Mouse (Mus musculus): Measurements from ENCODE around the gene Mvd. TPM values are rescaled to one million over a fixed set of nuclear protein-coding genes. Genes with fewer than 3 reads are reported as not detected.

Mvd gene
- total RNA-seq, 2 experiments from 2014 or later = 3.9 to 5.0 TPM

GRCm38 (mm10) chr8:122457171-122457570 lies 13.9 kb upstream of the Mvd start:
- no peak for DNase-seq

DNA sequence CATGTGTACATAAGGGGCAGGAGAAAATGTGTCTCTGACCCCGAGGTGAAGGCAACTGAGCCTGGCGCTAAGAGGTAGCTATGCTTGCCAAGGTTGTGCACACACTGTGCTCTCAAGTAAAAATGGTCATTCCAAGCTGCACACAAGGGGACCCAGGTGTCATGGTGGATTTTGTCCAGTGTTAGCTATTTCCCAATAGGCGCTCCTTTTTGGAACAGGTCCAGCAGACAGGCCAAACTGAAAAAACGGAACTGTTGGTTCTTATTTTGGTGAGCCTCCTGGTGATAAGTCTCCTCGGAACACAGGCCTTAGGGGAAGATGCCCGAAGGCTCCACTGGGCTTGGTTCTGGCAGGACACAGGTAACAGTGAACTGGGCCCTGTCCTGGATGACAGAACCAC lies 11.2 kb upstream of the Mvd start:
- DNase-seq = no peak

GRCm38 (mm10) chr8:122452154-122452553 lies 8.9 kb upstream of the Mvd start:
- DNase-seq = peak; percentile 49 to 76

DNA sequence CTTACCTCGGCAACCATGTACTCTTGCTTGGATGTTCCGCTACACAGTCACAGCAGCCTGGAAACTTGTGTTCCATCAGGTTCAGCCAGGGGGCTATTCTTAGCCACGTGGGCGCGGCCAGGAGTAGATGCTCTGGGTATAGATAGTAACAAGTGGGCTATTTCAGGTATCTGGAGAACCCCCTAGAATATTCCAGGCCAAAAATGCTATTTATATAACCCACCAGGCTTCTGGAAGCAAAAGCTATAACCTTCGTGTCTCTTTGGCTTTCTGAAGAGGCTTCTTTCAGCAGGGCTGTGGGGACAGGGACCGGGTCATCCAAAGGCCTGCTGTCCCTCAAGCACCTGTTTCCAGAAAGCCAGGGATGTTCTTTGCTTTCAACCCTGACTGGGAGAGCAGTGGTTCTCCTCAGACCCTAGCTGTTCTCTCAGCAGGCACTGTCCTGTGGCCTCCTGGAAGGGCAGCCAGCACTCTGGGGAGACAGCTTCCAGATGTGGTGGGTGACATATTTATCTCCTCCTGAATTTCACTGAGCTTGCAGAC lies 8.0 kb upstream of the Mvd start:
- DNase-seq = peak; percentile 72 to 84

GRCm38 (mm10) chr8:122445203-122445602 lies 2.0 kb upstream of the Mvd start:
- DNase-seq = no peak

DNA sequence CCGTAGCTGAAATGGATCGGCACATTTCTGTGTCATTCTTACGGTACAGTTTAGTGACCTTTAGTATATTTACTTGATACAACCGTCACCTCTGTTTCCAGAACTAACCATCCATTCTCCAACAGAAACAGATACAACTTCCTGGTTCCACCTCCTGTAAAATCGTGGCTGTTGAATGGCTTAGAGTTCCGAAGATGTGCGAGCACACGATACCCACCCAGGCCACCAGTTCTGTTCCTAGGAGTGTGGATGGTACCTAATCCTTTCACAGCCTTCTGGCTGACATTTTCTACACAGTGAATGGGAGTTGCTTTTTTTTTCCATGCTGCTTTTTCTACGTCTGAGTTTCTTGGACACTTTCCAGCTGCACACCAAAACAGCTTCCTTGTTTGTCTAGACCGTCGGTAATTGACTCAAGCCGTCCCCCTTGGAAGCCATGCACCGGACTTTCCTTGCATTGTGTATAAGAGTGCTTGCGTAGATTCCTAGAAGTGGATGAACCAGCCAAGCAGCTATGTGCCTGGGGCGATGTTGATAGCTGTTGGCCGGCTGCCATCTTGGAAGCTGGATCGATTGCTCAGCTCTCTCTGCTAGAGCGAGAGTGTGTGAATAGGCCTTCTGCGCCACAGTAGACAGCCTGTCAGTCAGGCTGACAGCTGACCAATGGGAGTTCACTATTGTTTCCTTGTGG lies 981 bp upstream of the Mvd start:
- peak; percentile 91 to 92 for DNase-seq

DNA sequence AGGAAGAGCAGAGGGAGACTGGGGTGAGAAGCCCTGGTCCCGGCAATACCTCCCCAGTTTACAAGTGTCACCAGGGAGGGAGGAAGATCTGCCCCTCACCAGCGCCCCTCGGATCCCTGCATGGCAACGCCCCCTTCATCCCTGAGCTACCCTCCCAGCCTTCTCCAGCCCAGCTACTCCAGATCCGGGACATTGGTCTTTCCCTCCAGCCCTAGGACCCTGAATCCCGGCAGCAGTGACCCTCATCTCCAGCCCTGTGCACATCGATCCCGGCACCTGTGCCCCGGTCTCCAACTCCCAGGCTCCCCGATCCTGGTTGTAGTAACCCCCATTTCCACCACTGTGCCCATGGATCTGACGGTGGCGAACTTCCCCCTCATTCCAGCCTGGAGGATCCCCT lies 441 bp downstream of the Mvd start:
- no peak for DNase-seq

DNA sequence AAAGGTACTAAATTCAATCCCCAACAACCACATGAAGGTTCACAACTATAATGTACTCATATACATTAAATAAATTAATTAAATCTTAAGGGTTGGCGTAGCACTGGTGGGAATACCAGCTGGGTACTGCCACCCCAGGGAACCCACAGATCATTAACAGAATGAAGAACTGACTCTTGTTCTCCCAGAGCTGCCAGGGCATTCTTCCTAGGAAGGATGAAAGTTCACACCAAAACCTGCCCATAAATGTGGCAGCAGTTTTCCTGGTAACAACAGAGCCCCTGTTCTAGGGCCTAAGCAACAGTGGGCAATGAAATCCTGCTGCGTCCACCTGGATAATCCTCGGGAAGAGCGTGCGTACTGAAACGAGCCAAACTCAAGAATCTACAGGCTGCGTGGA lies 866 bp downstream of the Mvd start:
- no peak for DNase-seq

GRCm38 (mm10) chr8:122441326-122441725 lies 1.9 kb downstream of the Mvd start:
- no peak for DNase-seq

GRCm38 (mm10) chr8:122439336-122439735 lies 3.9 kb downstream of the Mvd start:
- DNase-seq = no peak

DNA sequence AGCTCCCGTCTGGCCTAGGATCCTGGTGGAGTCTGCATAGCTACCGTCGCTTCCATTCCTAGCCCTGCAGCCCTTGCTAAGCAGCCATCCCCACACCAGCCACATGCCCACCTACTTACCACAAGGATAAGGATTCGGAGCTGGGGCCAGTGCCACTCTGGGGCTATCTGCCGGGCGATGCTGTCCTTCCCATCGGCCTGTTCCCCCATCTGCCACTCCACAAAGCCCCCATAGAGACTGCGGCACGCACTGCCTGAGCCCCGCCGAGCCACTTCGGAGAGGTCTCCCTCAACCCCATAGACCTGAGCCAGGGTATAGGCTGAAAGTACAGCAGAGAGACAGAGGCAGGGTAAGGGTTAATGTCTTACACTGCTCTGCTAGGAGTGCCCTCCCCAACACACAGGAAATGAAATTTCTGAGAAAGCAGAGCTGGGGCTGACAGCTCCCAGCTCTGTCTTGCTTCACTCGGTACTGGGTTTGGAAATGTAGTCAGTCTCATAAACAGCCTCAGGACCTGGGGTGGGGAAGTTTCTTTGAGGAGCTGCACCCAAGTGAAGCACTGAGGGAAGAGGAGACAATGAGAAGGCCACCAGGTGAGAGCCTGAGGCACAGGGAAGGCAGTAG lies 5.4 kb downstream of the Mvd start:
- DNase-seq = no peak

DNA sequence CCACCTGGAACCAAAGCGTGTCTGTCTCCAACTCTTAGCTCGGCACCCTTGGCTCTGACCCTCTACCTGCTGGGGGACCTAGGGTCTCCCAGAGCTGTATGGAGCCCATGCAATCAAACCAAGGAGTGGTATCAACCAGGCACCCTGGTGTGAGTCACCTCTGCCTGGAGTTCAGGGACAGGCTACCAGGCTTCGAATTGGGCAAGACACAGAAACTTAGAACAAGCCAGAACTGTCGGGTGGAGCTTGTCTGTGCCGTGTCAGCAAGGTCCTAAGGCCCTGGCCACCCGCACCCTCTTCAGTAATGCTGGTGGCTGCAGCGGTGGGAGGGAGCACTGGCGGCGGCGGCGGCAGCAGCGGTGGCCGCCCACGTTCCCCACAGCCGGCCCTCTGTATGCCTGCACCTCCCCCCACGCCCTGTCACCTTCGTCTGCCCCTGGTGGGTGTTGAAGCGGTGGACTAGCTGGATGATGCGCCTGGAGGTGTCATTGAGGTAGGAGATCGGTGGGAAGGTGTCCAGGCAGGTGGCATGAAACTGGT lies 6.6 kb downstream of the Mvd start:
- no peak for DNase-seq

DNA sequence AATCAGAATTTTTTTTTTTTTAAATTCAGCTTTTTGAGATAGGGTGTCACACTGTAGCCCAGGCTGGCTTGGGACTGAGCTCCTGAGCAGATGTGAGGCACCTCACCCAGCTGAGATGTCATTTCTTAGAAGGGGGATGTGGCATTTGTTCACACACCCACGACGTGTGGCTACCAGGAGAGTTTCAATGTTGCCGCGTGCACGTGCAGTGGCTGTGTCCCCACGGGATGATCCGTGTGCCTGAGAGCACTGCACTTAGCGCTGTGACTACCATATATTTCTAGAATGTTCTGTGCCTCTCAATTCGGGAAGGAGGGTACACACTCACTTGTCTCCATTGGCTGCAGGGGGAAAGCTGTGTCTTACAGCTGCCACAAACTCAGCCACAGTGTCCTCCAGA lies 7.1 kb downstream of the Mvd start:
- no peak for DNase-seq

- DNase-seq = no peak
Measured at GRCm38 (mm10) chr8:122435375-122435774, 7.8 kb downstream of the Mvd start.

GRCm38 (mm10) chr8:122433269-122433905 lies 9.8 kb downstream of the Mvd start:
- DNase-seq = no peak

- DNase-seq = peak; percentile 85 to 89
Measured at GRCm38 (mm10) chr8:122432443-122433268, 10.6 kb downstream of the Mvd start, which contains the start of gene Cyba. Cyba (minus strand) TSS chr8:122432930.

GRCm38 (mm10) chr8:122431694-122432442 lies 11.4 kb downstream of the Mvd start:
- peak in 1 of 2 experiments; percentile 80 for DNase-seq

- no peak for DNase-seq
Measured at GRCm38 (mm10) chr8:122430646-122431045, 12.6 kb downstream of the Mvd start.

GRCm38 (mm10) chr8:122430058-122430636 lies 13.1 kb downstream of the Mvd start:
- DNase-seq = peak; percentile 40 to 63

DNA sequence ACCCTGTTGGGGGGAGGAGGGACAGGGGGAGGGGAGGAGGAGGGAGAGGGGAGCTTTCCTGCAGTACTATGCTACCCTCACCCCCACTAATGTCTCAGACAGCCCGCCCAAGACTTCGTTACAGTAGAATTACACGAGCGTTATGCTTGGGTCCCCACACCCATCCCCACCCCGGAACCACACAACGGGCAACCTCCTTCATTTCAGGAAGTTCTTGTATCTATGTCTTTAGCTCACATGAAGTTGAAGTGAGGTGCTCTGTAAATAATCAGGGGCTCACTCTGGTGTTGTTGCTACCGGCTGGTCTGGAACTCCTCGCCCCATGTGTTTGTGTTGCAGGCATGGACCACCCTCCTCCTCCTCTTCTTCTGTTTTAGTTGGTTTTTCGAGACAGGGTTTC lies 15.1 kb downstream of the Mvd start:
- no peak for DNase-seq

GRCm38 (mm10) chr8:122427607-122428006 lies 15.6 kb downstream of the Mvd start:
- DNase-seq = no peak

All from heart, adult 18-20 months (tissue).